Mouse (Mus musculus) gastrocnemius, postnatal 25 days (tissue): ENCODE measurements at regions not wholly inside any gene's neighbourhood (a gene's known extent, or its start where the extent isn't known, plus 50 kb on each side); places are given as distances from the start of the nearest gene placed in this dataset.

ENCODE experiments used
- DNase-seq: peaks from one replicate; pipeline ENCODE4 v3.0.0; 2022

- DNase-seq, result no peak
Observed at GRCm38 (mm10) chr1:45575131-45575530, 72.0 kb upstream of the Col5a2 start.

- DNase-seq, result no peak
Observed at GRCm38 (mm10) chr1:45580466-45580865, 77.4 kb upstream of the Col5a2 start.

DNA sequence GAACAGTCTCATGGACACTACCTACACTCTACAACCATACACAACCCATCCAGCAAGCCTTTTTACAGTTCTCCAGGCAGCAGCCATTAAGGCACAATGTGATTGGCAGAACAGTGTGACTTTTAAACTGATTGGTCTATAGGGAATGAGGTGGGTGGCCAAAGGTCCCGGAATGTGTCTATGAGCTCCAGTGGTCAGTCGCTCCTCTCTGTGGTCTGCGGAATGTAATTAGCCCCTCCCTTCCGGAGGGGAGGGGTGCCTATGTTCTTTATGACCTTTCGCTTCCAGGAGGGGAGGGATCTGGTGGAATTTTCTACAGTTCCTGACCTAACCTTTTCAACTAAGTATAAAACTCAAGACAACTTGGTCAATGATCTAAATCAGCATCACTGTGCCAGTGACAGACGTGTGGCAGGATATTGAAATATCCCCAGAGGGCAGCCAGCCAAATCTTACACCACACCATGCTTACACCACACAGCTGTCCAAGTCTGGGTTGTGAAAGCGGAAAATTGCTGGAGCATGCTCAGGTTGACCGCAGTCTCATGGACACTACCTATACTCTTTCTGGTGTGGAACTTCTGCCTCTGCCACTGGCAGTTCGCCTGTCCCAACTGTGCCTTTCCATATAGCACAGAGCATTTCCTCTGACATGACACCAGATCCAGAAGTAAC lies 84.4 kb upstream of the Col5a2 start:
- DNase-seq, result no peak

- DNase-seq, result no peak
Observed at GRCm38 (mm10) chr1:45597316-45597715, 94.2 kb upstream of the Col5a2 start.

- DNase-seq, result no peak
Observed at GRCm38 (mm10) chr1:45599421-45599820, 96.3 kb upstream of the Col5a2 start.

DNA sequence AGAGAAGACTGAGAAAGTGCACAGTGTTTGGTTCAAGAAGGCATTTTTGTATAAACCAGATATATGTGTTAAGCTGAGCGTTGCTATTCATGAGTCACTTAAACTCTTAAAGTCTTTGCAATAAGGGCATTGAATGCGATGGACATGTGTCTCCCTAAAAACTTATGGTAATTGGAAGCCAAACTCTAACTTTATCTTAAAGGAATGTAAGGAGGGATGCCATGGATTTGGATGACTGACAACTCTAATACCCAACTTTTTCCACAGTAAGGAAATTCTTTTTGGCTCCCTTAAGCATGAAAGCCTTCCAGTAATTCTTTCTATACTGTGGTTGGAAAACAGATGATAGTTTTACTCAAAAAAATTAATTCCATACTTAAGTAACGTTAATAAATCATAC lies 96.9 kb upstream of the Col5a2 start:
- DNase-seq, result no peak

DNA sequence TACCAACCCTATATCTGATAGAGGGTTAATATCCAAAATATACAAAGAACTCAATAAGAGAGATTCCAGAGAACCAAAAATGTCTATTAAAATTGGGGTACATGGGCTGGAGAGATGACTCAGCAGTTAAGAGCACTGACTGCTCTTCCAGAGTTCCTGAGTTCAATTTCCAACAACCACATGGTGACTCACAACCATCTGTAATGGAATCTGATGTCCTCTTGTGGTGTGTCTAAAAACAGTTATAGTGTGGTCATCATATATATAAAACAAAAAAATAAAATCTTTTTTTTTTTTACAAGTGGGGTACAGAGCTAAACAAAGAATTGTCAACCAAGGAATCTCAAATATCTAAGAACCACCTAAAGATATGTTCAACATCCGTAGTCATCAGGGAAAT lies 102.5 kb upstream of the Col5a2 start:
- no peak for DNase-seq

- DNase-seq, result no peak
Observed at GRCm38 (mm10) chr1:45608316-45608715, 105.2 kb upstream of the Col5a2 start.

- no peak for DNase-seq
Observed at GRCm38 (mm10) chr1:45619008-45619407, 115.9 kb upstream of the Col5a2 start.

GRCm38 (mm10) chr1:45625921-45626320 lies 122.8 kb upstream of the Col5a2 start:
- peak; percentile 11 for DNase-seq

DNA sequence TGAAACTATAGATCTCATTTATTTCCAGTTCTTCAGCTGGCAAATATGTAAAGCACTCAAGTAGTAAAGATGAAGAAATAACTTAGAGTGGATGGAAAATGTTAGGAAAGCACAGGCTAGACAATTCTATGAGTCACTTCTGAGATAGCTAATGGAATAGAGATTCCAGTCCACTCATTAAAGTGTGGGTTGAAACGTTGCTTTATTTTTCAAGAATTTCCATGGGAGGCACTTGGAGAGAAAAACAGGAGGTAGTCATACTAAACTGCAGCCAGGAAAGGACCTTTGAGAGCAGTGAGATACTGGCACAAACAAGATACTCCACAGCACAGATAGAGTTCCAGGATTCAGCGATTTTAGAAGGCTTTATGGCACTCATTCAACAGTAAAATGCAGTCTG lies 123.7 kb upstream of the Col5a2 start:
- DNase-seq, result peak; percentile 16

DNA sequence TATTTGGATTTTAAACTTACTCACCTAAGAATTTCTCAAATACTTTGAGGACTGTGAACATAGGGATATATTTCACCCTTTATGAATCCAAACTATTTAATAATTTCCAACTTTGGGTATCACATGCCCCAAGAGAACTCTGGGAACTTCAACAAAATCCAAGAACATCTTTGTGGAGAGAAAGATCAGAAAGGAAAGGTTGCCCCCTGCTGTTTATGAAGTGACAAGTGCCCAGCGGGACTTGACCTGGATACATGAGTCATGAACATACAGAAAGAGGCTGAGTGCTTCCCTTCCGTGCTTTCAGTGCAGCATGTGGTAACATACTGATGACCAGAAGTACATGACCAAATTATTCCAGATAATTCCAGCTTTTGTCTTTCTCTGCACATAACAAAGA lies 124.8 kb upstream of the Col5a2 start:
- peak; percentile 6 for DNase-seq

GRCm38 (mm10) chr1:45647301-45647700 lies 144.2 kb upstream of the Col5a2 start:
- no peak for DNase-seq

DNA sequence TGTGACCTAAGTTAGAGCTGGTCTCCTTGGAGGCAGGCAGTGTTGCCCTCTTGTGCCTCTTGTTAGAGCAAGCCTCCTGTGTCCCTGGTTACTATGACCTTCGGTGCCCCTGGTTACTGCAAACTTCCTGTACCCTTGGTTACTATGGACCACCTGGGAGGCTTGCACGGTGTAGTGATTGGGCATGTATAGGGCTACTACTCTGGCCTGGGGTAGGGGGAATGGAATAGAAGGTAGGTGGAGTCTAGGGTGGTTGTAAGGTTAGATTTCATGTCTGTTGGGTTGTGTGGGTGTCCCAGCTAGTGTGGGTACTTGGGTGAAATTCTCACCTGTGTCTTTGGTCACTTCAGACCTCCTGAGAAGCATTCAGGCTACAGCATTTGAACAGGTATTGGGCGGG lies 141.7 kb upstream of the Wdr75 start:
- no peak for DNase-seq

- DNase-seq, result no peak
Observed at GRCm38 (mm10) chr1:45663882-45664520, 131.0 kb upstream of the Wdr75 start.

- DNase-seq, result peak; percentile 80
Observed at GRCm38 (mm10) chr1:45672443-45673156, 122.4 kb upstream of the Wdr75 start.

DNA sequence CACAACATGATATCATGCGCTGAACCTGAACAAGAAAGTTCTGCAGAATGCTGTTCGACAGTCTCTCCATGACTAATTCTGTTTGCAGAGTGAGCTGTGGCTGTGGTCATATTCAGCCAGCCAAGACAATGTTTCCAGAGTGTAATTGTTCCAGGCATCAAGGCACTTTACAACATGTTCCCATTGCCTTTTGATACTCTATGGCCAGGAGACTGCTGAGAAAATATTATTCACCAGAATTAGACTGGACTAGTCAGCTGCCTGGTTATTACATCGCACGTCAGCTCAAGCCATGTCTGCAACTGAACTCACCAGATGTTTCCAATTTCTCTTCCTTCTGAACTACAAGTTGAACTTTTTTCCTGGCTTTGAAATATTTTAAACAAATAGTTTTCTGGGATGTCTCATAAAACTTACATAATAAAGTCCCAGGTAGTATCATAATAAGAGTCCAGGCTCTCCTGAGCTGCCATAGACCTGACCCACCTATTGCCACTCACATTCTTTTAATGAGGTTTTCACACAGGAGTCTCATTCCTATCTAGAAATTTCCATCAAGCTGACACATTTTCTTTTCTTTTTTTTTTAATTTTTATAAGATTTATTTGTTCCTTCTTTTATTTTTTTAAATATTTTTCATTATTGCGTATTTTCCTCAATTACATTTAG lies 119.1 kb upstream of the Wdr75 start:
- peak; percentile 48 for DNase-seq

GRCm38 (mm10) chr1:45679964-45680709 lies 114.8 kb upstream of the Wdr75 start:
- DNase-seq, result no peak

- DNase-seq, result peak; percentile 7
Observed at GRCm38 (mm10) chr1:45700893-45701292, 94.1 kb upstream of the Wdr75 start.

- DNase-seq, result no peak
Observed at GRCm38 (mm10) chr1:45701516-45701915, 93.5 kb upstream of the Wdr75 start.

GRCm38 (mm10) chr1:45723369-45723768 lies 71.6 kb upstream of the Wdr75 start:
- DNase-seq, result peak; percentile 9

DNA sequence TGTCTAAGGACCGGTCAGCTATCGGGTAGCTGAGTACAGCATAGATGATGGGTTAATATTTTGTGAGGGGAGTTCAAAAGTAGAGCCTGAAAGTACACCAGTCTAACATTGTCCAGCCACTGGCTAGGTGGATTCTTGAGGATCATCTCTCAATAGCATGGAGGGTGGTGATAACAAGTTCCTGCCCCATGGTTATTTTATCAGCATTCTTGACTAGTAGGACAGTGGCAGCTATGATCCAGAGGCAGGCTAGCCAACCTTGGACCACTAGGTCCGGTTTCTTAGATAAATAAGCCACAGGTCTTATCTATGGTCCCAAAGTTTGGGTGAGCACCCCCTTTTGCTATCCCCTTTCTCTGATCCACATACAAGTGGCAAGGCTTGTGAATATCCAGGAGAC lies 62.0 kb upstream of the Wdr75 start:
- no peak for DNase-seq
